Mouse (Mus musculus) ovary, adult 18-20 months (tissue): ENCODE measurements around the gene Hdac4.

Source experiments
- DNase-seq: peaks from one replicate; pipeline ENCODE4 v3.0.0; 2022; ENCODE audit warnings: low spot score, mixed read lengths

Hdac4 gene

GRCm38 (mm10) chr1:92059571-92059970, 135.9 kb downstream of the Hdac4 start:
- no peak for DNase-seq

- DNase-seq = no peak
These were observed 136.6 kb downstream of the Hdac4 start for GRCm38 (mm10) chr1:92058731-92059425.

GRCm38 (mm10) chr1:92057068-92057467, 138.4 kb downstream of the Hdac4 start:
- no peak for DNase-seq

- DNase-seq = no peak
These were observed 140.3 kb downstream of the Hdac4 start for GRCm38 (mm10) chr1:92055149-92055548.

GRCm38 (mm10) chr1:92052190-92052589, 143.3 kb downstream of the Hdac4 start:
- no peak for DNase-seq

GRCm38 (mm10) chr1:92051489-92052062, 143.9 kb downstream of the Hdac4 start:
- DNase-seq = no peak

GRCm38 (mm10) chr1:92050992-92051391, 144.5 kb downstream of the Hdac4 start:
- no peak for DNase-seq

GRCm38 (mm10) chr1:92050566-92050965, 144.9 kb downstream of the Hdac4 start:
- DNase-seq = no peak

GRCm38 (mm10) chr1:92048415-92049354, 146.8 kb downstream of the Hdac4 start:
- DNase-seq = no peak

- DNase-seq = no peak
These were observed 149.8 kb downstream of the Hdac4 start for GRCm38 (mm10) chr1:92045671-92046070.

- DNase-seq = no peak
These were observed 150.6 kb downstream of the Hdac4 start for GRCm38 (mm10) chr1:92044868-92045267.

- no peak for DNase-seq
These were observed 151.5 kb downstream of the Hdac4 start for GRCm38 (mm10) chr1:92043989-92044388.

- no peak for DNase-seq
These were observed 153.4 kb downstream of the Hdac4 start for GRCm38 (mm10) chr1:92042126-92042525.

GRCm38 (mm10) chr1:92041290-92041689, 154.2 kb downstream of the Hdac4 start:
- no peak for DNase-seq

GRCm38 (mm10) chr1:92038714-92039113, 156.8 kb downstream of the Hdac4 start:
- no peak for DNase-seq

- no peak for DNase-seq
These were observed 158.5 kb downstream of the Hdac4 start for GRCm38 (mm10) chr1:92037039-92037438.

- DNase-seq = no peak
These were observed 159.7 kb downstream of the Hdac4 start for GRCm38 (mm10) chr1:92035770-92036169.

GRCm38 (mm10) chr1:92034247-92034646, 161.3 kb downstream of the Hdac4 start:
- DNase-seq = no peak

- no peak for DNase-seq
These were observed 162.0 kb downstream of the Hdac4 start for GRCm38 (mm10) chr1:92033463-92033862.

GRCm38 (mm10) chr1:92030541-92030940, 165.0 kb downstream of the Hdac4 start:
- DNase-seq = no peak

GRCm38 (mm10) chr1:92028158-92028557, 167.3 kb downstream of the Hdac4 start:
- DNase-seq = no peak

- no peak for DNase-seq
These were observed 169.1 kb downstream of the Hdac4 start for GRCm38 (mm10) chr1:92026351-92026750.

GRCm38 (mm10) chr1:92023906-92024305, 171.6 kb downstream of the Hdac4 start:
- no peak for DNase-seq
